Mouse (Mus musculus): Measurements from ENCODE around the gene Fermt2.
"Not testable (repeated sequence)": the region's sequence is repeated elsewhere in the genome, so short reads cannot be mapped to it uniquely, and the experiment has no call there.

The Fermt2 gene

DNA sequence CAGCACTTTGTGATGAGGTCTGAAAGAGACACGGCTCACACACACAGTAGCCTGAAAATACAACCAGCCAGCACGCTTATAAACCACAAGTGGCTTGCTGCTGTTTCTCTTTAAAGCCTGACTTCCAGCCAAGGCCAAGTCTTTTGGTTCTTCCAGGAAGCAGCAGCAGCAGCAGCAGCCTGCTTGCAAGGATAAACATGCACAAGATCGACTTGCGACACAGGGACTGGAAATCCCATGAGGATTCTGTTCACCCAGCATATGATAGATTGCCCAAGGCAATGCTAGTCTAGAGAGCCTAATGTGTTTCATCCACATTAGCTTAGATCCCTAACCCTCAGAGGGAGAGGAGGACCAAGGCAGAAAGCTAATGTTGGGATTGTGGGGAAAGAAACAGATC, 22.0 kb downstream of the Fermt2 start:
- DNase-seq (ENCODE audit: low spot score in 2 of 2), result no peak

- no peak for DNase-seq (ENCODE audit: low spot score in 2 of 2)
Measured at GRCm38 (mm10) chr14:45507447-45507846, 22.5 kb downstream of the Fermt2 start.

DNA sequence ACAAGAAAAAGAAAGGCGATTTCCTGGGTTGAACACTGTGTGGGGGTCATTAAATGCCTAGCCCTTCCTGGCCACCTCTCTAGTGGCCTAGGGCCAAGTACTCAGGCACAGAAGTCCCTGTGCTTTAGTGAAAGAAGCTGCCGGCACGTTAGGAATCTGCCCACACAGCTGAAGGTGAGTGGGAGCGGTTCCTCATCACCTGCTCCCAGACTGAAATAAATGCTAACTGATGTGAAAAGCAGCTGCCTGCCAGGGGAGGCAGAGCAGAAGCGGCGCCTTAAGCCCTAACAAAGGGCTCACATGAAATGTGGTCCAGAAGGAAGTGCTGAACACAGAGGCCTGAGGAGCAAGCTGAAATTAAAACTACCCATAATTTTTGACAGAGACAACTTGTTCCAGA, 22.9 kb downstream of the Fermt2 start:
- peak; percentile 47 to 52 for DNase-seq (ENCODE audit: low spot score in 2 of 2)

DNA sequence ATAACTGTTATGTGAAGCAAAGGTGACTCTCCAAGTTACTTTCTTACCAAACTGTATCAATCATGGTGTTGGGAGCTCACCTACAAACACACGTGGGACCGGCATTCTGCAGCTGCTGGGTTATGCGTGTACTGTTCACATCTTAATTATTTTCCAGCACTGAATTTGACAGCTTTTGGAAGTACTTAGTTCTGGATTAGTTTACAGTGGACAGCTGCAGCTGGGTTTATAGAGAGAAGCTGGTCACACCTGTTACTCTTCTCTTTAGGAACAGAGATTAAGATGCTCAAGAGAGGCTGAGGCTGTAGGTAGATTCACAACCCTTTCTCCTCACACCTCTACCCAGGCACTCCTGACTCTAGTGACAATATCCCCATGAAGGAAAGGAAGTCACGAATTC, 23.8 kb downstream of the Fermt2 start:
- DNase-seq (ENCODE audit: low spot score in 2 of 2), result no peak

DNA sequence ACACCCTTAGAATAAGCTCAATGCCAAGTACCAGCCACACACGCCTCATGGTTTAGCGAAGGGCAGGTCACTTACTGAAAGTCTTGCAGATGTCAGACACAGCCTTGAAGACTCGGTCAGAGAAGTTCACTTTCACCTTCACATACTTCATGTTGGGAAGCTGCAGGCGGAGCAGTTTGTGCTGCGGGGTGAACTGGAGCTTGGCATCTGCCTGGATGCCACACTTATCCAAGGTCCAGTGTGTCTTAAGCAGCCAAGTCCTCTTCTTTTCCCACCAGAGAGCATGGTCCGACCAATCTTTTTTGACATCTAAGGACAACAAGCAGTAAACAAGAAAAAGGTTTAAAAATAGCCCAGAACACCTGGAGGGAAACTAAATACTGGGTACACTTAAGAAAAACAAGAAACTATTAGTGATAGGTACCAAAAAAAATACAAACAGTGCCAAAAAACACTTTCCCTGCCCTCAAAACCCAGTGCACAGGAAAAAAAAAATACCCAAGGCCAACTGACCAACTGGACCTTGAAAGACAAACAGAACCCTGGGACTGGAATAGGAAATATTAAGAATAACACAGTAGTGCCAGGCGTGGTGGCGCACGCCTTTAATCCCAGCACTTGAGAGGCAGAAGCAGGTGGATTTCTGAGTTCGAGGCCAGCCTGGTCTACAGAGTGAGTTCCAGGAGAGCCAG, 25.4 kb downstream of the Fermt2 start:
- DNase-seq (ENCODE audit: low spot score in 2 of 2), result no peak

GRCm38 (mm10) chr14:45503934-45504333, 26.0 kb downstream of the Fermt2 start:
- DNase-seq (ENCODE audit: low spot score in 2 of 2), result no peak

- no peak for DNase-seq (ENCODE audit: low spot score in 2 of 2)
Measured at GRCm38 (mm10) chr14:45500052-45500451, 29.9 kb downstream of the Fermt2 start.

DNA sequence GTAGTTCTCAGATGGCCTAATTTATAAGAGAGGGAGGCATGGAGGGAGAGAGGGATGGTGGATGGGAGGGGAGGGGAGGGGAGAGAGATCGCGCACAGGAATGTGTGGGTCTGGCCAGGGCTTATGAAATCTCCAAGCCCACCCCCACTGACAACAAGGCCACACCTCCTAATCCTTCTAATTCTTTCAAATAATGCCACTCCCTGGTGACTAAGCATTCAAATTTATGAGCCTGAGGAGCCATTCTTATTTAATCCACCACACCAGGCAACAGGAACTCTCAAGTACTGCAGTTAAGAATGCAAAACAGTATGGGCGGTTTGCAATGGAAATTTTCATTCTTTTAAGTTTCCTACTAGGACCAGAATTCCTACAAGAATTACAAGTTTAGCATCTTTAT, 32.8 kb downstream of the Fermt2 start:
- DNase-seq (ENCODE audit: low spot score in 2 of 2), result no peak

GRCm38 (mm10) chr14:45495810-45496209, 34.1 kb downstream of the Fermt2 start:
- DNase-seq (ENCODE audit: low spot score in 2 of 2), result not testable (repeated sequence)

DNA sequence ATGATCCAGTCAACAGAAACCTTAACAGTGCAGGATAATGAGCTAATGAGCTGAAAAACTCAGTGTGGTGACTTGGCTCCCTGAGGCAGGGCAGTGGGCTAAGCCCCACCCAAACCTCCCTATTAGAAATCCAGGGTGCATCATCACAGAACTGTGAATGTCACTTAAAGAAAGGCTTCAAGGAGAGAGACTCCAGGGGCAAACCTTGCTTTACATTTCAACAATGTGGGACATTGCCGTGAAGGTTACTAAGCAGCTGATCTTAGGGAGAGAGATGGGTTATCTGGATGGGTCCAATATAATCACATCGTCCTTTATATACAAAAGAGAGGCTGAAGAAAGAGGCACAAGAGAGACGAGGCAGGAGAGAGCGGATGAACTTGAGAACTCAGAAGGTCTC, 36.0 kb downstream of the Fermt2 start:
- DNase-seq (ENCODE audit: low spot score in 2 of 2), result no peak

- DNase-seq (ENCODE audit: low spot score in 2 of 2), result no peak
Measured at GRCm38 (mm10) chr14:45492668-45493067, 37.2 kb downstream of the Fermt2 start.

DNA sequence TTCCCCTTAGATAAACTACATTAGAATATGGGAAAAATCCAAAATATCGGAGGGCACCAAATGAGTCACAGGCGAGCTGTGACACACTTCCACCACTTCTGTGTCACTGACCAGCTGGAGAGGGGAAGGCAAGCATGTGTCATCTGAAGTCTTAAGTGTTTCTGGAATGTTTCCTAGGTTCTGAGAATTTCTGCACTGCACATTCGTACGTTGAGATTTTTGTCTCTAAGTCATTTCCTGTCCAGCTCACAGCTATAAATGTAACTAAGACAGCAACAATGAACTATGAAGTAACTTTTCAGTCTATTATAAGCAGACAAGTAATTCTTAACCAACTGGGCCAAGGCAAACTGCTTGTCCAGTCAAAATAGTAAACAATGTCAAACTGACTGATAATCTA, 37.9 kb downstream of the Fermt2 start:
- DNase-seq (ENCODE audit: low spot score in 2 of 2), result no peak

- DNase-seq (ENCODE audit: low spot score in 2 of 2), result not testable (repeated sequence)
Measured at GRCm38 (mm10) chr14:45487201-45487600, 42.7 kb downstream of the Fermt2 start.

GRCm38 (mm10) chr14:45483361-45483760, 46.6 kb downstream of the Fermt2 start:
- not testable (repeated sequence) for DNase-seq (ENCODE audit: low spot score in 2 of 2)

- no peak for DNase-seq (ENCODE audit: low spot score in 2 of 2)
Measured at GRCm38 (mm10) chr14:45478977-45479806, 50.7 kb downstream of the Fermt2 start.

DNA sequence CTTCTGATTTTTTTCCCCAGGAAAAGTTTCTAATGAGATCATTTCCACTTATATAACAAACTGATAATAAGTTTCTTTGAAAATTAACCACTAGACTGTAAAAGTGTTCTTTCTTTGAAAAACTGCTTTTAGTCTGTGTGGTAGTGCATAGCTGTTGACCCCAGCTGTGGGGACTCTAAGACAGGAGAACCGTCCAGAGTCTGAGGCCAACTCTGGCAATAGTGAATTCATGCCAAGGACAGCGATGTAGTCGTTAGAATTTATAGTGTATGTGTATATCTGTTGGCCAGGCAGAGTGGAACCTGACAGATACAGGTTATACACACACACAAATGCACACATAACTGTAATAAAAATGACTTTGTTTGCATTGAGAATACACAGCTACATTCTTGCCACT, 51.4 kb downstream of the Fermt2 start:
- no peak for DNase-seq (ENCODE audit: low spot score in 2 of 2)

DNA sequence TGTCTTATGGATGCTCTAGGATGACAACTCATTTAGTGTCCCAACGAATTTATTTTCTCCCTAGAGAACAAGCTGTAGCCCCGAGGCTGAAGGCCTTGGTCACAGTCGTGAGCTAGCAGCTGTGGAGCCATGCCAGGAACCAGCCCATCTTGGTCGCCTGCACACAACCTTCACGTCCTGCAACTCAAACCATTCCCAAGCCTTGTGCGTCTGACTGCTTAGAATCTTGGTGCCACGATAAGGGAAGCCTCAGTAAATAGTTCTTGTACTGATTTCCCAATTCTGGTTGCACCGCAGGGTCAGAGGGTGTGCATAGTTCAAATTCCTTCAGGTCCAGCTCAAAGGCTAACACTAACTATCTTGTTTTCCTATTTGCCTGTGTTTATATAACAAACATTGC, 52.3 kb downstream of the Fermt2 start:
- DNase-seq (ENCODE audit: low spot score in 2 of 2), result no peak

DNA sequence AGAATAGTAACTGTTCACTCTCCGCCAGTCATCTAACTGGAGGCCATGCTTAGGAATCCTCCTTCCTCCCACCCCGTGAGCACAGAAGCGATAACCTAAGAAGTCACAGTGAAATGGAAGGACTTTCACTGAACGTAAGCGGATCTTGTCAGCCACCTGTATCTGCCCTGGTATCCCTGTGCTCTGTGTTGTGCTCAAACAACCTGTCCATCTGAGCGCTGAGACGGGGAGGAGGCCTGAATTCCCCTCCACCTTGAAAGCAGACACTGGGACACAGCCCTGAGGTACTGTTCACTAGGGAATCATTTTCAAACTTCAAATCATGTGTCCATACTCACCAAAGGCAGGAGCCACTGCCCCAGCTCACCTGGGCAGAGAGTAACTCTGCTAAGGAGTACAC, 52.9 kb downstream of the Fermt2 start:
- no peak for DNase-seq (ENCODE audit: low spot score in 2 of 2)

GRCm38 (mm10) chr14:45472536-45472935, 57.4 kb downstream of the Fermt2 start:
- no peak for DNase-seq (ENCODE audit: low spot score in 2 of 2)

DNA sequence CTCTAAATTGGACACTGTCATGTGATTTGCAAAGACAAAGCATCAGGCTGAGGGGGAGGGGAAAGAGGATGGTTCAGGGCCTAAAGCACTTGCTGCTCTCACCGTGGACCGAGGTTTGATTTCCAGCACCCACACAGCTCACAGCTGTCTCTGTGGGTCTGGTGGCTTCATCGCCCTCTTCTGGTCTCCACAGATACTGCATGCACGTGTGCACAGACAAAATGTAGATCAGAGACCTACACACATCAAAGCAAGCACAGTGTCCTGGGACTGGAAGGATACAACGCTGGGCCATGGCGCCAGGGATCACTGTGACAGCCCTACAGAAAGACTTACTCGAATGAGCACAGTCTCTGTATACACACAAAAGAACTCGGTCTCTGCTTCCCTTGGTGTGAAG, 60.5 kb downstream of the Fermt2 start:
- DNase-seq (ENCODE audit: low spot score in 2 of 2), result no peak

- DNase-seq (ENCODE audit: low spot score in 2 of 2), result not testable (repeated sequence)
Measured at GRCm38 (mm10) chr14:45466371-45466770, 63.5 kb downstream of the Fermt2 start.

- DNase-seq (ENCODE audit: low spot score in 2 of 2), result no peak
Measured at GRCm38 (mm10) chr14:45464036-45465035, 65.6 kb downstream of the Fermt2 start.

Measured in right cerebral cortex, adult 2 months (tissue).